Mouse (Mus musculus) ES-E14 (cell line): ENCODE data around the gene Mapk6.

ENCODE experiments used
- CHD2 ChIP-seq: IDR thresholded peaks from 2 replicates; pipeline ENCODE4 v1.6.1; 2014; ENCODE audit warnings: mild to moderate bottlenecking, low read depth, low read length, inconsistent platforms
- HCFC1 ChIP-seq: IDR thresholded peaks from 2 replicates; pipeline ENCODE4 v1.6.1; 2012; ENCODE audit warnings: low read length, inconsistent platforms, borderline replicate concordance; ENCODE audit not compliant: insufficient read depth
- MAFK ChIP-seq: IDR thresholded peaks from 2 replicates; pipeline ENCODE4 v1.6.1; 2014; ENCODE audit warnings: mild to moderate bottlenecking, low read depth, low read length, inconsistent platforms; ENCODE audit not compliant: insufficient read depth
- ZC3H11A ChIP-seq: IDR thresholded peaks from 2 replicates; pipeline ENCODE4 v1.6.1; 2012; ENCODE audit warnings: low read depth, mild to moderate bottlenecking, inconsistent platforms, low read length, borderline replicate concordance
- ZNF384 ChIP-seq: IDR thresholded peaks from 2 replicates; pipeline ENCODE4 v1.6.1; 2012; ENCODE audit warnings: low read depth, low read length, inconsistent platforms

DNA sequence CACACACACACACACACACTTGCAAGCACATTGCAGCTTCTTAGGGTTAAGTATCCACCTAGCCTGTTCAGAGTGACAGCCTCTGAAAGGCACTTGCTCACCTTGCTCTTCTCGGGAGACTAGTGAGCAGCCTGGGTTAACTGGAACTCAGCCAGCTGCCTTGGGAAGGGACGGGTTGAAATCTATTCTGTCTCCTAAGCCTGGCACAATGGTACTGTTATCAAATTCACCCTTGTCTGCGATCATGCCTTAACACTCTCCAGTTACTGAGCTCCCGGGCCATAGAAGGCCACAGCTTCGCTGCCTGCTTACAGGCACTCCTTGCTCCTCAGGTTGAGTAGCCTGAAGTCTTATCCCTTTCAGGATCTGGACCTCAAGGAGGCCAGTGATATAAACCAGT lies 9.2 kb downstream of the Mapk6 start:
- no peak for TF ChIP-seq MAFK
- TF ChIP-seq ZNF384: no peak
- TF ChIP-seq CHD2: no peak
- no peak for TF ChIP-seq ZC3H11A
- TF ChIP-seq HCFC1: no peak
